Mouse (Mus musculus) adipocyte (in vitro differentiated cells): Measurements from ENCODE around the gene Cd34.

Source experiments
- DNase-seq: peaks from one replicate; pipeline ENCODE4 v3.0.0-alpha.2; 2016; ENCODE audit warnings: low spot score

The Cd34 gene

DNA sequence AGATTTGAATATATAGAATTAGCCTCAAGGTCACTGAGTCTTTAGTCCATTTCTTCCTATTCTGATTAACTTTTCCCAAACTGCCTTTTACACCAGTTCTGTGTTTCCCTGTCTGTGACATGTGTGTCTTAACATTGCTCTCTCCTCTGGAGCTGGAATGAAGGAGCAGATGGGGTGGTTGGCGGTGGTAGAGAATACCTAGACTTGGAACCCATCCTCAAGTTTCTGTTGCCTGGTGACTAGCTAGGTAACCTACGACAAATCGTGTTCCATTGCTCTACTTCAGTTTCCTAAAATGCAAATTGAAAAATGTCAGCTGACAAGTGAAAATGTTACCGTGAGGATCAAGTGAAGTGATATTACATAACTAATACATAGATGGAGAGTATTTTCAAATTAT, 33.4 kb downstream of the Cd34 start:
- no peak for DNase-seq

DNA sequence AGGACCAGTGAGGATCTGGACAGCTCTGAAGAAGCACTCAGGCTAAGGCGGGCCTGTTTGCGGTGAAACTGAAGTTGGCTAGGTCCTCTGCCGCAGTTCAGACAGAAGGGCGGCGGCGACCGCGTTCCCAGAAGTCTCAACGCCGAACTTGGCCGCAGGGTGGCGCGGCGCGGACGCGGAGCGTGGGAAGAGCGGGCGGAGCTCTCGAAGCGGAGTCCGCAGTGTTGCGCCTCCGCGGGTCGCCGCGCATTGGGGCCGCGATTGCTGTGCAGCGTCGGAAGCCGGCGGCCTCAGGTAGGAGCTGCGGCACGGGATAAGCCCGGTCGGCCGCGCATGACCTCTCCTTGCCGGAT, 37.5 kb downstream of the Cd34 start:
- peak; percentile 86 for DNase-seq

DNA sequence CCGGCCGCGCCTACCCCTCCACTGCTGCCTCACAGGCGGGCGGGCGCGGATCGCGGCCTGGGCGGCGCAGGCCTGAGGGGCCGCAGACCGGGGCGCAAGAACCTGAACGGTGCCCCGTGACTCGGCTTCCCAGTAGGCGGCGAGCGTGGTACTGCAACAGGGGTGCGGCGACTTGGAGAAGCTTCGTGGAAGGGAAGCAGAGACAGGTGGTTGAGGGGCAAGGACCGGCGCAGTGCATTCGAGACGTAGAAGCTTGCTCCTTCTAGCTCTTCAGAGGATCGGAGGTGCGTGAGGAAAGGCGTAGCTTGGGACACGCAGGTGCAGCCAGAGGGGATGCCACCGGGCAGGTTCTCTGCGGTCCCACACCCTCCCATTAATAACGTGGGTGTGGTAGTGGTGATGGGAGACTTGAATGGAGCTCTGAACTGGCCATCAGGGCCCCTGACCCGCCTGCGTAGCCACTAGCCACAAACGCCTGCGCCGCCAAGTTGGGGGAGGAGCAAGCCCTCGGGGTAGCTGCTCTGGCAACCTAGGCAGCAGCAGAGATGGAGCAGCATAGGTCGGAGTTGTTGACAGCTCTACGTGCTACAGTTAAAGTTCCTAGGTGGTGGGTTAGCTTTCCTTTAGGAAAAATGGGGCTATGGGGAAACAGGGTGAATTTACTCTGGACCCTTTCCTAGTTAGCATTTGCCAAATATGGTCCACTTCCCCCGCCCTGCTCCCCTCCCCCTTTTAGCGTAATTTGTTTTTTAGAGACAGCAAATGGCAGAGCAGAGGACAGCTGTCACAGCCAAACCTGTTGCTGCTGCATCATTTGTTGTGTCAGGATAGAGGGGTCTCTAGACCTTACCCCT, 38.1 kb downstream of the Cd34 start:
- DNase-seq, result peak; percentile 75

DNA sequence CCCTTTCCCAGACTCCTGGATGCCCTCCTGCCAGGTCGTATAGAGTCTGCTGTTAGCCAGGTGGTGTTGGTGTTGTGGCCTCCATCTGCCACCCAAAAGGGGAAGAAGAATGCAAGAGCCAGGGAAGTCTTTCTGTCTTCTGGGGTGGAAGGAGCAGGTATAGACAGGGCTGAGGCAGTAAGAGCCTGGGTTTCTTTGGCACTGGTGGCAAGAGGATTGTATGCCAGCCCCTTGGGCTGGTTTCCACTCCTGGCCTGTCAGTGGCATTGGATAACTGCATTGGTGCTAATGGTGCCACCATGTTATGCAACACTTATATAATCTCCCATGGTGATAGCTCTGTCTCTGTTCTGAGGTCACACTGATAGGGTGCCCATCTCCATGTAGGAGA, 38.7 kb downstream of the Cd34 start:
- DNase-seq, result peak; percentile 55

DNA sequence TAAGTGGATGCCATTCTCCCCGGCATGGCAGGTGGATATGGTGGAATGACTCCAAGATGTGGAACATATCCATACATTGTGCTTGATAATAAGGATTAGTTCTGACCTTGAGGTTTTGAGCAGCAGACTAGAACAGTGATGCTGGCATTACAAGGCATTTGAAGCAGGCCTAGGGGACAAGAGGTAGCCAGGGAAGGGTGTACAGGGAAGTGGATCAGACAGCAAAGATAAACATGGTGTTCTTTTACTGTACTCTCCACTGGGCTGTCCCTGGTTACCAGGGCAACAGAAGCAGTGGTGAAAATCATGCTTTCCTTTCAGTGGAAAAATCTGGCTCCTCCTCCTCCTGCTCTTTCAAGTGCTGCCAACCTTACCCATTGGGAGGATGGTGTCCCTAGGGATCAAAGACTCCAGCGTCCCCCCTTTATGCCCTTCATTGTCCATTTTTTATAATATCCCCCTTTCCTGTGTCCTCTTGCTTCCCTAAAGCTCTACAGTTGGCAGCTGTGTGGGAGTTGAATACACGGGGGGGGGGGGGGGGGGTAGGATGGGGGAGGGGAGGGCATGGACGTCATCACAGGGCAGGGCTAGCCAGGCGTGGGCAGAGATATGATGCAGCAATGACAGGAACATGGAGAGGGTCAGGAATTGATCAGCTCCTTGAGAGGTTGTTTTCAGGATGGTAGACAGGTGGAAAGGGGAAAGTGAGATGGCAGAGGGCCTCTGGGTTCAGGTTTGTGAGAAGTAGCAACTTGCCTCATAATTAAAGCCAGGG, 39.5 kb downstream of the Cd34 start:
- no peak for DNase-seq

DNA sequence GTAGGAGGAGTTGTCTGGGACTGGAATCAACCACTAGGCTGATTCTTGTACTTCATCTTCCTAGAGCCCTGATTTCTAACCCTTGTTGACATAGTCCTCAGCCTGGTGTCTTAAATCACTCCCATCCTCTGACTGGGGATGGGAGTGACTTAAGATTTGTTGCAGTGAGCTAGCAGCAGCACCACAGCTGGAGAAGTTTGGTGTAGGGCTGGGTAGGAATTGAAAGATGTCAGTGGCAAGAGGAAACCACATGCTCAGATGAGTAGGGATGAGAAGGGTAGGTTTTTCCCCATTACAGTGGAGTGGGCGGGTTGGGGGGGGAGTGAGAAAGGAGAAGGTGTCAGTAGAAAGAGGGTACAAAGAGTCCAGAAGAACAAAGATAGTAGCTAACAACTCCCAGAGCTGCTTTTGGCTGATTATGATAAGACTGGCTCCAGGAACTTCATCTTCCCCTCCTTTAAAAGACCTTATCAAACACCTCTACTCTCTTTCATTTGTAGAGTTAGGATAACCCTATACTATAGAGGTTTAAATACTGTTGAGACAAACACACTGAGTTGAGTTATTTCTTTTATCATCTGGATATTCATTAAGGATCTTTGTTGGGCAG, 42.3 kb downstream of the Cd34 start:
- DNase-seq, result no peak

DNA sequence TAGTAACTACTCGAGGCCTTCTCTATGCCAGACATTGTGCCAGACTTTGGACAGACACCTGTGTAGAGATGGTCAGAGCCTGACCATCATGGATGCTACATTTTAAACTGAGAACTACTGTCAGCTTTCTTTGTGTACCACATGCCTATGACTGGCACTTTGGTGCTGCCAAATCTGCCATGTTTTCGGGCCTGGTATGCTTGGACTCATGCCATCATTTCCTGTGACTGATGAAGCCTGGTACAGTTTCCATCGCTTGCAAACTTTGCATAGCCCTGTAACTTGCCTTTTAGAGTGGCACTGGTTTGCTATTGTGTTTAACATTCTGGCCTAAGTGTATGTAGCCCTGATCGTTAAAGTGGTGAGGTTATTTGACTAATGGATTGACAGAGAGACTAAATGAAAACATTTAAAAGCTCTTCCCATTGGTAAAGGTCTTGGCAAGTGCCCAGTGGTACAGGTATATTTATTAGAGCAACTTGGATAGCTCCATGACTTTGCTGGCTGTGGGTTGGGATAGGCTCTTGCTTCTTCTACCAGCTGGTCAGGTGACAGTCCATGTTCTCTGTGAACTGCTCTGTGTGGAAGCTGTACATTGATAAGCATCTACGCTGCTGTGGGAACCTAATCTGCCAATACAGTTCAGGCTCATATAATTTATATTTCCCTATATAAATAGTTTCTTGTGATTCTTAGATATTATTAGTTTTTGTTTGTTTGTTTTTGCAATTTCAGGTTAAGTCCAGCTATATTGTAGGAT, 44.5 kb downstream of the Cd34 start:
- no peak for DNase-seq

DNA sequence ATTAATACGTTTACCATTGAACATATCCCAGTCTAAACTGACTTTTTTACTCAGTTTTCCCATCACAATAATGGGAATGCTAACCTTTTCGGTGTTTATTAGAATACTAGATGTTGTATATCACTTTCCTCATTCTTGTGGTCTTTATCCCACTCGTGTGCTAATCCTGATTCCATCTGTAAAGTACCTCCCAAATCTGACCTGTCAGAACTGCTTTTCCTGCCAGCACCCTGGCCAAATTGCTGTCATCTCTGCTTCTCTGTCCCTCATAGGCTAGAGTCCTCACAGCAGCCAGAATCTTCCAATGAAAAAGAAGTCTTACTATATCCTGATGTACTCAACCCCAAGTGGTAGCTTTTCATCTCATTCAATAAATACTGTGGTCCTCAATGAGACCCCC, 46.3 kb downstream of the Cd34 start:
- no peak for DNase-seq

DNA sequence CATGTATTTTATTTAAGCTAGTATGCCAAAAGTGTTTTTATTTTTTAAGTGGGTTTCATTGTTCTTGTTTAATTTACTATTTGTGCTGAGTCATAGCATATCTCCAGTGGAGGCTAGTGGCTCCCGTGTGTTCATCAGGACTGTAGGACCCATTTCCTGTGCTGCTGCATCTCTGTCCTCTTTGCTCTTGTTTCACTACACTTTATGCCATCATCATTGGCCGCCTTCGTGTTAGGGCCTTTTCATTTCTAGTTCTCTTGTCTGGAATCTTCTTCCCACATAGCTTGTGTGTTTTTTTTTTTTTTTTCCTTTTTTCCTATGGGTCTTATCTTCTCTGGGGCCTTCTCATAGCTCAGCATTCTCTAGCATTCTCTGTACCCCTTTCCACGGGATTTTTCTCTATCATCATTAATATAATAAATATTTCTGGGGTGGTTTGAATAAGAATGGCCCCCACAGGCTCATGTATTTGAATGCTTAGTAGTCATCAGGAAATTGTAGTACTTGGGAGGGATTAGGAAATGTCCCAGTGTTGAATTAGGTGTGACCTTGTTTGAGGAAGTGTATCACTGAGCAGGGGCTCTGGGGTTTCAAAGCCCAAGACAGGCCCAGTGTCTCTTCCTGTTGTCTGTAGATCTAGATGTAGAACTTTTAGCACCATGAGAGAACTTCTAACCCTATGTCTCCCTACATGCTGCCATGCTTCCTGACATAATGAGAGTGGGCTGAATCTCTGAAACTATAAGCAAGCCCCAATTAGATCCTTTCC, 47.0 kb downstream of the Cd34 start:
- DNase-seq, result no peak

DNA sequence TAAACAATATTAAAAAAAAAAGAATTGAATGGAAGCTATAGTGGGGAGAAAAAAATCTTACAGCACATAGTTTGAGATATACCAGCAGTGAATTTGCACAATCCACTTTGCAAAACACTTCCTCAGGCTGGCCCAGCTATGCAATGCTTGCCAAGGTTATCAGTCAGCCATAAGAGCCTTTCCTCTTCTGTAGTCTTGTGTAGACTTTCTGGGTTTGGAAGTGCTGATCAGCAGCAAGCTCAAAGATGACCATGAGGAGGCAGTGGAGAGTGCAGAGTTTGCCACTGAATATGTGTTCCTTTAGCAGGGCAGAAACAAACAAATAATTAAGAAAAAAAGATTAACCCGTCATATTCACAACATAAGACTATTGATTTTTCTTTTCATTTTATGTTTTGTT, 50.4 kb downstream of the Cd34 start:
- no peak for DNase-seq

DNA sequence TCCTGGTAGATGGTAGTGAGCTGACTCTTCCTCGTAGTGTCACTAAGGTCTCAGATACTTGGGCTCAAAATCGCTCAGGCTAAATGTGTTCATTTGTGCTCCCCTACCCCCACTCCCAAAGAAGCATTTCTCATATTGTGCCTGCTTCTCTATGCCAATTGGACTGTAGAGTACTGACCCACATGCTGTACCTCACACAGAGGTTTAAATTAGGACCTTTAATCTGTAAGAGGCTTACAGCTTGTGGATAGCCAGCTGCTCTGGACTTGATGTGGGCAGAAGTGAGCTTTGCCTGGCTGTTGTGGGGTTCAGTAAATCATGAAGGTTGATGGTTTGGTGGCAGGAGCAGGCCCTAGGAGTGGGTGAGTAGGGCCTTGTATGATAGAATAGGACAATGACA, 52.4 kb downstream of the Cd34 start:
- DNase-seq, result no peak

DNA sequence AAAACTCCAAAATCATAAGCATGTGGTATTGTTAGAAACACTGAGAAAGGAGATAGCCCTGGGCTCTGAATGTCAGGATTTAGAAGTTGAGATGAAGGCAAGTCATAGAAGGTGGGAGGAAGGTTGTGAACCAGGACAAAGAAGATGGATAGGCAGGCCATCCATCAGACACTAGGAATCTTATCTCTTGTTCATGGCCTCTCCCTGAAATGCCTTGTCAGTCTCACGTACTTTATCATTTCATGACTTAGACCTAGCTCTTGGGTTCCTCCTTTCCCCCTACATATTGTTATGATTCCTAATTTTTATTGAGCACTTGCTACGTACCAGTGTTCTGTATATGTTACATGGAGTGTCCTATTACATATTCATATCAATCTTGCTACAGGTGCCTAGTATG, 53.0 kb downstream of the Cd34 start:
- no peak for DNase-seq

DNA sequence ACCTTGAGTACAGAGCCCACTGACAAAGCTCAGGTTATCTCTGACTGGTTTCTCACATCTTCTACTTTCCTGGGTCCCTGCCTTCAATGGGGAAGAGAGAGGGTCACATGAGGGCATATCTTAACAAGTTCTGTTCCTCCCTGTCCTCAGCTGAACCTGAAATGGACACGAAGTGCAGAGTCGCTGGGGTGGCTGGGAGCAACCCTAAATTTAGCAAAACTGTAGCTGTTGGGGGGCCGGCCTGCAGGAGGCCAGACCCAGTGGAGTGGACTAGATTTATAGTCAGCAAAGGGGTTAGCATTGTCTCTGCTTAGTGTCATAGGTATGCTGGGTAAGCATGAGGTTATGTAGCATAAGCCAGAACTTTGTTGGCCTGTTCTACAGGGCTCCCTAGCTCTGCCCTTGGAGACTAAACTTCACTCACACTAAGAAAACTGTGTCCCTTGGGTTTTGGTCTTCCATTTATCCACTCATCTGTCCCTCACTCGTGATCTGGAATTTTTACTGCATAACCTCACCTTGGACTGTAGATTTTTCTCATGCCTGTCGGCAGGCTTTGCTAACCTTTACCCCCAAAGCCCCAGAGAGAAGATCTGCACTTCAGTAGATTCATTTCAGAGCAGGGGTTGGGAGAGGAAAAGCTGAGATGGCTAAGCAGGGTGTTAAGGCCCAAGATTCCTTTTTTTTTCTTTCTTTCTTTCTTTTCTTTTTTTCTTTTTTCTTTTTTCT, 54.1 kb downstream of the Cd34 start:
- DNase-seq, result no peak

DNA sequence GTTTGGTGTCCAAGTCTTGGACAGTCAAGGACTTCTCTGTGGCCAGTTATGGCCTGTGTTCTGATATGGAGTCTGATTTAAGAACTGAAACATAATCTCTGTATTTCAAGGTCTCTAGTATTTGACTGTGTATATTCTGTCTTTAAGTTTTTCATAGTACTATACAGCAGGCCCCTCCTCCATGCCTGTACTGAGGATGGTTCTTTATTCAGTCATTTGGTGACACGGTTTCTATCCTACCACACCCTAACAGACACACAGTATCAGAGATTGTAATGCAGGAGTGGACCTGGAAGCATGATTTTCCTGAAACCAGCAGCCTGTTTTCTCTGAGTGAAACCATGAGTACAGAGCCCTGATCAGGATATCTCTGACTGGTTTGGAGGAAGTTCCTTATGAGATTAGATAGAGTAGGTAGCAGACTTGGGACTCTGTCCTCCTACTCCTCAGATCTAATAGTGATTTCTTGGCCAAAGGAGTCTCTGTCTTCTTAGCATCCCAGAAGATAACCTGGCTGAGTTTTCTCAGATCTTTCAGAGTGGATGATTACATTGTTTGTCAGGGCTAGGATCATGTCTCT, 54.9 kb downstream of the Cd34 start:
- no peak for DNase-seq

DNA sequence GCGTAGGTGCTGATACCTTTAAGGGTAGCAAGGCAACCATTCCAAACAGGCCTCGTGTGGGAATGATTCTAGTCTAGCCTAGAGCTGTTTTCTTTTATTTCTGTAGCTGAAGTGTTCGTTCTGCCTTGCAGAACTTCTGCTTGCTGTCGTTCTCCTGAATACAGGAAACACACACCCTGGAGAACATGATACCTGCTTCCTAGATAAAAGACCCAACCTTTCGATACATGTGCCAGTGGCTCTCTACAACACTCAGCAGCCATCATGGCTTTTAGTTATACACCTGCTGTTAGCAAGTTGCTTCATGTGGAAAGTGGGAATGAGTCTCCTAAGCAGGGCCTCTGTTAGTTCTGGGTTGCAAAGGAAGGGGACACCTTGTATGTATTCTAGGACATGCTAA, 55.6 kb downstream of the Cd34 start:
- DNase-seq, result no peak

DNA sequence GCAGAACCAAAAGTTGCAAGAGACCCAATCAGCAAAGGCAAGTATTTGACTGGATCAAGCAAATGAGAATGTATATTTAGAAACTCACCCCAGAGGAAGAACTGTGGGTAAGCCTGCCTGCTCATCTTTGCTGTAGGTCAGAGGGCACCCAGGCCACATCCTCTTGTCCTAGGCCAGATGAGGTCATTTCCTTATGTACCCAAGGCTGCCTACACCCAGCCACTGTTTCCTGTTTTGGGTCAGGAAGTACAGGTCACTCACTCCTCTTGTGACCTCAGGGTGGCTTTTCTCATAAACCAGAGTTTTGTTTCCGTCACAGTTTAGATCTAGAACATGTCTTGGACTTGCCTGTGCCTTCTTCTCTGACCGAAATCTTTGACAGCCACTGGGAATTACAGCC, 56.6 kb downstream of the Cd34 start:
- no peak for DNase-seq

DNA sequence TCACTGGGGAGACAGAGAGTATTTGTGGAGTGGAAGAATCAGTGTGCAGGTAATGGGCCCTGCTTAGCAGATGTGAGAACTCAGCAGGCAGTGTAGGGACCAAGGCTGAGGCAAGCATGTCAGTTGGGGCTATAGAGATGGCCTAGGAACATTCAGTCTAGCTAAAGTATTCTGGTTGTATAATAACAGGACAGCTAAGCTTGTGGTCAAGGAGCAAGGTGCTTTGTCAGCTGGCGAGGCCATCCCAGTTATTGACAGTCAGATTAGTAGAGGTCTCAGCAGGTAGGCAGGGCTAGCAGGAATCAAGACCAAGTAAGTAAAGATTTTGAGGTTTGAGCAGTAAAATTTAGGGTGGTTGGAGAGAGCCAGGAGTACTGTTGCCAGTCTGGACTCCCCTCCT, 59.8 kb downstream of the Cd34 start:
- DNase-seq, result no peak

DNA sequence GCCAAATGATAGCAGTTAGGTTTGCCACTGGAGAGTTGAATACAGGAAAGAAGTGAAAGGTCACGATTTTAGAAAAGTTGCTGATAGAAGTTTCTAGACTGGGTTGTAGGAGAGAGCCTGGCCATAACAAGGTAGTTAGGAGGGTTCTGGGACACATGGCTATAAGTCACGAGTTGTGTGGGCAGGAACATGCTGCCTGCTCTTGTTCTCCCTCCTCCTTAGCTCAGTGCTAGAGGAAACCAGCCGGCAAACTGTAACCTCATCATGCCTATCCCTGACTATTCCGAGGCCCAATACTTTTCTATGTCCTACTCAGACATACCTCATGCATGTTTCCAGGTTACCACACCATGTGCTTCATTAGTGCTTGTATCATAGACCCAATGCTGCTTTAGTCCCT, 64.7 kb downstream of the Cd34 start:
- no peak for DNase-seq

DNA sequence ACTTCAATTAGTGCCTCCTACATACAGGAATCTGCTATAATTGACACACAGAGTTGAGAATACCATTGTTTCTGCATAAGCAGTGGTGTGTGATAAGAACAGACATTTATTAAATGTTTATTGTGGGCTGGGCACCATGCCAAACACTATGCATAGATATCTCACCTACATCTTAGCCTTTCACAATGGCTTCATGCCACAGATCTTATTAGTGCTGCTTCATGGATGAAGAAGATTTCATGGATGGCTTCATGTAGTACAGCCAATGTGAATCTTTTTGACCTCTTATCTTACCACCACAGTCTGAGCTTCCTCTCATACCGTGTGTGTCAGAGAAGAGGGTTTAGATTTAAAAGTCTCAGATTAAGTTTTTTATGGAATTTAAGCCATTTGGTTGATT, 65.6 kb downstream of the Cd34 start:
- DNase-seq, result no peak

DNA sequence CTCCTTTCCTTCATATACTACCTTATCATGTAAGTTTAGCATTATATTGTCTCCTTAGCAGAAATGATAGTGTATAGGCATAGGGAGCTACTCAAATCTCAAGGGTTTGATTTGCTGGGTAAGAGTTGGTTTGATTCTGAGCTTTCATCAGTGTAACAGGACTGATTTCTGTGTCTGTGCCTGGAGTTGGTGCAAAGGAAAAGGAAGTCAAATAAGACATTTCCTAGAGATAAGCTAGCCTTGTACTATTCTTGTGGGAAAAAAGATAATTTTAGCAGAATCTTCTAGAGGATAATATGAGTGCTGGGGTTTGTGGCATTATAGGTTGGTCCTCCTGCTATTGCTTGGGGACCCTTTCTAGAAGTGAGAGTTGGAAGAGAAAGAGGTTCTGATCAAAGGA, 67.6 kb downstream of the Cd34 start:
- DNase-seq, result no peak
